Mouse (Mus musculus): ENCODE results near the gene Hoxa9. TPM values are rescaled to one million over a fixed set of nuclear protein-coding genes. Genes with fewer than 3 reads are reported as not detected.

Hoxa9 gene
- not detected for polyA plus RNA-seq (2014; fragmentation: Illumina TruSeq; extraction: RNeasy Lipid Tissue Mini Kit (QIAGEN cat#74804); ENCODE audit: low read depth, low replicate concordance)

DNA sequence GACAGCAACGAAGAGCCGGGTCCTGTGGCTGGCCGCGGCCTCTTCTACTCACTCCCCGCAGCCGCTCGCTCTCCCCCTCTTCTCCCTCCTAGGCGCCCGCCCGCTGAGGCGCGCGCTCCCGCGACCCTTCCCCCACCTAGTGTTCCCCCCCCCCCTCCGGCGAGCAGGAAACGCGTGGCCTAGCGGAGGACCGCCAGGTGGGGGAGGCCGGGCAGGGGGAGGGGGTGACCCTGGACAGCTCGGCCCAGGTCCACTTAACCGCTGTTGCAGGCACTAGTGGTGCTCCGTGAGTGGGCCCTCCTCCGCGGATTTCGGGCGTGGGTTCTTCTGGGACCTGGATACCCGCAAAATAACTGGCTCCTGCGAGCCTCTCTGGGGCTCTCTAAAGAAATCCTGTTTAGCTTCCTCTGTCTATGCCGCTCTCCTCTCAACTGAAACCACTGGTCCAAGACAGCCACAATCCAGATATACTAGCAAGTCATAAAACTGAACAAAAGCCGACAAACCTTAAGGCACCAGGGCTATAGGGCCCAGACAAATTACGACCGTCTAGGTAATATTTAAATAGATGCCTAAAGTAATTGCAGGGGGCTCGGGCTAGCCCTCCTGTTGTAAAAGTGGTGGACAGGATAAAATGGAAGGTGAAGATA, at the start of gene Hoxa9:
TSS of gene Hoxa9 (minus strand) at position 574 of the 650 bp plus-strand sequence.

DNA sequence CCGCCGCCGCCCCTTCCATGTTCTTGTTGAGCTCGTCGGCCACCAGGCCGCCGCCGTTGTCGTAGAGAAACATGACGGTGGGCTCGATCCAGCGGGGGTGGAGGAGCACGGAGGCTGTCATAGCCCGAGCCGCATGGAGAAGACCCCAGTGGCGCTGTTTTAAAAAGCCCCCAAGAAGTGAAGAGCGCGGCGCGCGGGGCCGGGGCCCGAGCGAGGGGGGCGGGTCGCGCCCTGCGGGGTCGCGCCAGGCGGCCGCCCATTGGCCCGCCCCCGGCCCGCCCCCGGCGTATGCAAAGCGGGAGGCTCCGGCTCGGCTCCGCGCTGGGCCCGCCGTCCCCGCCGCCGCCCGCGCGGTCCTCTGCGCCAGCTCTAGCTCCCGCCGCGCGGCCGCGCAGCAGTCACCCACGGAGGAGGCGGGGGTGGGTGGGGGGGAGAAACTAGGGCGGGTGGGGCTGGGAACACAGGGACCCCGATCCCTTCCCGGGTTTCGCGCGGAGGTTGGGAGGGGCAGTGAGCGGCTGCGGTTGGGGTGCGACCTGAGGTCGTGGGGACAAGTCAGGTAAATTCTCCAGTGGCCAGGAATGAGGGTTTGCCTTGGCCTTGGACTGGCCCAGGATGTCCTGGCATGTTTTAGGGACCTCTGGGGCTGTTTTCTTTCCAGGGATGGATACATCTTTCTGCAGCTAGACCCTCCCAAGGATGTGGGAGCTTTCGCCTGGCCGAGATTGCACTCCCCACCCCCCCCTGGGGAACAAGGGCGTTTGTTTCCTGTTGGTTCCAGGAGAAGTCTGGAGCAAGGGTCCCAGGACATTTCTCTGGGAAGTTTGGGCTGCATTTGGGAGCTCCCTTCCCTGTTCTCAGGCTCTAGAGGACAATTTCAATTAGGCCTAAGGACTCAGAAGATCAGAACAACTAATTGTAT, 30.0 kb upstream of the Hoxa9 start, which contains the start of gene Hoxa13:
TSS of gene Hoxa13 (minus strand) at position 227 of the 922 bp plus-strand sequence.

GRCm38 (mm10) chr6:52245757-52246142, 14.9 kb upstream of the Hoxa9 start, which contains the start of gene Hoxa11:
Gene Hoxa11, minus strand, starts transcription at chr6:52245810.

GRCm38 (mm10) chr6:52240389-52241000, 9.6 kb upstream of the Hoxa9 start, which contains the start of gene Hoxa10:
Gene Hoxa10, minus strand, starts transcription at chr6:52240854.

GRCm38 (mm10) chr6:52221337-52221992, 9.4 kb downstream of the Hoxa9 start, which contains the start of gene Hoxa7:
Gene Hoxa7, minus strand, starts transcription at chr6:52221854.

DNA sequence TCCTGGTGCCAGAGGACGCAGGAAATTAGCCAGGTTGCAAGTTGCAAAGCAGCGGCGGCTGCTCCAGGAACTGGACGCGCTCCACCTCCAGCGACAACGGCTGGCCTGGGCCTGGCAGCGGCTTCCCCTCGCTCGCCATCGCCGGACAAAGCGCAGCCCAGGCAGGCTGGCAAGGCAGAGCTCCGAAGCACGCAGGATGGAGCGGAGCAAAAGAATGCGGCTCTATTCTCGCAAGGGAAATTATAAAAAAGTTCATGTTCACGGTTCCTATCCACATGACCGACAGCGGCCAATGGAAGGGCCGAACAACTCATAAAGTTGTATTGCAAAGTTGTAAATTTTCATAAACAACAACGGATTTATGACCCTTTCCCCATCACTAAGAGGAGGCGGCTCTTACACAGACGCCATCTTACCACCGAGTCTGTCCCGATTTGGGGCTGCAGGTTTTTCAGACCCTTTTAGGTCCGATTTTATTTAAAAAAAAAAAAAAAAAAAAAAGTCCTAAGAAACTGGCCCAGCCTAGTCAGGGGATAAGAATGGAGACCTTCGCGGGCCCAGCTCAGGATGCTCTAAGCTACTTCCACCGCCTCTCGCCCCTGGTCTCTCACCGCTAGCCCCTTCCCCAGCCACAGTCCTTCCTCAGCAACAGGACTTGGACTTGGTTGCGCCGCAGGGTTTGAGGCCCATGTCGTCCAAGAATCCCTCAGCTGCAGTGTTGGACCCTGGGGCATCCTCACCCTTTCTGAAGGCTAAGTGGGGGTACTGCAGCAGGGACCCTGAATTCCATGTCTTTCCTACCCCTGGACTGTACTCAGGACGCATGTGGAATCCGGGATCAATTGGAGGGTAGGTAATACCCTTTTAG, 17.5 kb downstream of the Hoxa9 start, which contains the start of the genes Hoxa3 and Gm28308:
TSS of gene Hoxa3 (minus strand) at position 218 of the 868 bp plus-strand sequence.
TSS of gene Gm28308 (minus strand) at position 221 of the 868 bp plus-strand sequence.

DNA sequence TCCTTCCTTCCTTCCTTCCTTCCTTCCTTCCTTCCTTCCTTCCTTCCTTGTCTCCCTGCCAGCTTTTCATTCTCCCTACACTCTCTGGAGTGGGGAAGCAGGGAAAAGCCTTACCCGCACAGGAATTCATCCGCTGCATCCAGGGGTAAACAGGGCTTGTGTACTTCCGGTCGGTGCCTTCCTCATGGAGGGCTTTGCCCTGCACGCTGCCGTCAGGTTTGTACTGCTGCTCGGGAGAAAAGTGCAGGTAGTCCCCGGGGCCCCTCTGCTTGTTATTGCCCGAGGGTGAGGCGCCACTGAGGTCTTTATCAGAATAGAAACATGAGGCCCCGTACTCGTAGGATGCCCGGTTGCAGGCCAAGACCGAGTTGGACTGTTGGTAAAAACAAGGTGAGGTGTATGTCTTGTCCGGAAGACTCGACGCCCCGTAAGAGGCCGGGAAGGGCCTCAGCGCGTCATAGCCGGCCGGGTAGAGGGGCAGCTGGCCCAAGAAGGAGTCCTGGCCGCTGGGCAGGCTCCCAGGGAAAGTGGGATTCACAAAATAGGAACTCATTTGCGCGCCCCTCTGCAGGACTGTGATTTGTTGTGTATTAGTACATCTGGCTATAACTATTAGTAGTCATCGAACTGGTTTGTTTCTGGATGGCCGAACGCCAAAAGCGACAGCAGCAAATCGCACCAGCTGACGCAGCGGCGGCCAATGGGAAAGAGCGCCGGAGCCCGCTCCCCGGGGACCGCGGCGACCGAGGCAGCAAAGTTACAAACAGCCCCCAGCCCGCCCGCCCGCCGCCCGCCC, 22.6 kb downstream of the Hoxa9 start, which contains the start of gene Hoxa6:
TSS of gene Hoxa6 (minus strand) at position 651 of the 796 bp plus-strand sequence.

GRCm38 (mm10) chr6:52204050-52204752, 26.7 kb downstream of the Hoxa9 start, which contains the start of gene Hoxa5:
Gene Hoxa5, minus strand, starts transcription at chr6:52204587.

GRCm38 (mm10) chr6:52190906-52191810, 39.7 kb downstream of the Hoxa9 start, which contains the start of gene Hoxa4:
Gene Hoxa4, minus strand, starts transcription at chr6:52191753.

GRCm38 (mm10) chr6:52177061-52177735, 53.7 kb downstream of the Hoxa9 start, which contains the start of gene 5730596B20Rik:
Gene 5730596B20Rik, plus strand, starts transcription at chr6:52177498.

Other genes starting within 250 kb of the Hoxa9 start
- 9.7 TPM for gene Skap2, start 218.5 kb downstream of the Hoxa9 start, polyA plus RNA-seq (2014; fragmentation: Illumina TruSeq; extraction: RNeasy Lipid Tissue Mini Kit (QIAGEN cat#74804); ENCODE audit: low read depth, low replicate concordance)
- gene Hoxa1, start 72.8 kb downstream of the Hoxa9 start, polyA plus RNA-seq (2014; fragmentation: Illumina TruSeq; extraction: RNeasy Lipid Tissue Mini Kit (QIAGEN cat#74804); ENCODE audit: low read depth, low replicate concordance): 0.58 TPM
- gene Hoxa2, start 66.3 kb downstream of the Hoxa9 start, polyA plus RNA-seq (2014; fragmentation: Illumina TruSeq; extraction: RNeasy Lipid Tissue Mini Kit (QIAGEN cat#74804); ENCODE audit: low read depth, low replicate concordance): 0.26 TPM
- gene 5730596B20Rik, start 53.6 kb downstream of the Hoxa9 start, polyA plus RNA-seq (2014; fragmentation: Illumina TruSeq; extraction: RNeasy Lipid Tissue Mini Kit (QIAGEN cat#74804); ENCODE audit: low read depth, low replicate concordance): not detected
- 0.29 TPM for gene Hoxa4, start 39.3 kb downstream of the Hoxa9 start, polyA plus RNA-seq (2014; fragmentation: Illumina TruSeq; extraction: RNeasy Lipid Tissue Mini Kit (QIAGEN cat#74804); ENCODE audit: low read depth, low replicate concordance)
- gene Hoxa5, start 26.5 kb downstream of the Hoxa9 start, polyA plus RNA-seq (2014; fragmentation: Illumina TruSeq; extraction: RNeasy Lipid Tissue Mini Kit (QIAGEN cat#74804); ENCODE audit: low read depth, low replicate concordance): 0.39 TPM
- not detected for gene Hoxa6, start 22.4 kb downstream of the Hoxa9 start, polyA plus RNA-seq (2014; fragmentation: Illumina TruSeq; extraction: RNeasy Lipid Tissue Mini Kit (QIAGEN cat#74804); ENCODE audit: low read depth, low replicate concordance)
- gene Hoxa3, start 17.8 kb downstream of the Hoxa9 start, polyA plus RNA-seq (2014; fragmentation: Illumina TruSeq; extraction: RNeasy Lipid Tissue Mini Kit (QIAGEN cat#74804); ENCODE audit: low read depth, low replicate concordance): 0.55 TPM
- gene Gm28308, start 17.8 kb downstream of the Hoxa9 start, polyA plus RNA-seq (2014; fragmentation: Illumina TruSeq; extraction: RNeasy Lipid Tissue Mini Kit (QIAGEN cat#74804); ENCODE audit: low read depth, low replicate concordance): not detected
- gene Hoxa7, start 9.2 kb downstream of the Hoxa9 start, polyA plus RNA-seq (2014; fragmentation: Illumina TruSeq; extraction: RNeasy Lipid Tissue Mini Kit (QIAGEN cat#74804); ENCODE audit: low read depth, low replicate concordance): 0.37 TPM
- gene Hoxa10, start 9.8 kb upstream of the Hoxa9 start, polyA plus RNA-seq (2014; fragmentation: Illumina TruSeq; extraction: RNeasy Lipid Tissue Mini Kit (QIAGEN cat#74804); ENCODE audit: low read depth, low replicate concordance): not detected
- gene Hoxa11, start 14.7 kb upstream of the Hoxa9 start, polyA plus RNA-seq (2014; fragmentation: Illumina TruSeq; extraction: RNeasy Lipid Tissue Mini Kit (QIAGEN cat#74804); ENCODE audit: low read depth, low replicate concordance): not detected
- gene Hoxa13, start 29.8 kb upstream of the Hoxa9 start, polyA plus RNA-seq (2014; fragmentation: Illumina TruSeq; extraction: RNeasy Lipid Tissue Mini Kit (QIAGEN cat#74804); ENCODE audit: low read depth, low replicate concordance): not detected
- not detected for gene Evx1, start 82.4 kb upstream of the Hoxa9 start, polyA plus RNA-seq (2014; fragmentation: Illumina TruSeq; extraction: RNeasy Lipid Tissue Mini Kit (QIAGEN cat#74804); ENCODE audit: low read depth, low replicate concordance)

Data from heart, adult 10 weeks (tissue).